Mouse (Mus musculus) intestine, postnatal 0 days (tissue): ENCODE data around the gene Fam193a. TPM values are rescaled to one million over a fixed set of nuclear protein-coding genes. Genes with fewer than 3 reads are reported as not detected.

Experiments used
- ATAC-seq: fragments of 200-750 bp; cut with Nextera tagmentation; 2 replicates; pipeline ENCODE4 v1.8.0; 2017; ENCODE audit warnings: mild to moderate bottlenecking, moderate TSS enrichment, moderate library complexity
- H3K27ac ChIP-seq: fragments of 300-500 bp; sonication (generic); 2 replicates; pipeline ENCODE4 v1.5.1; 2014; ENCODE audit warnings: mild to moderate bottlenecking, low read depth, low read length, moderate library complexity
- H3K27me3 ChIP-seq: fragments of 300-500 bp; sonication (generic); replicated peaks from 2 replicates; pipeline ENCODE4 v1.6.1; 2014; ENCODE audit warnings: low read length, mixed read lengths; ENCODE audit not compliant: control insufficient read depth, insufficient read depth
- H3K36me3 ChIP-seq: fragments of 300-500 bp; sonication (generic); 2 replicates; pipeline ENCODE4 v1.6.1; 2014; ENCODE audit warnings: mild to moderate bottlenecking, moderate library complexity; ENCODE audit not compliant: control insufficient read depth, insufficient read depth
- H3K4me1 ChIP-seq: fragments of 300-500 bp; sonication (generic); replicated peaks from 2 replicates; pipeline ENCODE4 v1.6.1; 2014; ENCODE audit warnings: antibody characterized with exemption, low read length, mixed read lengths; ENCODE audit not compliant: control insufficient read depth, insufficient read depth
- H3K4me2 ChIP-seq: fragments of 300-500 bp; sonication (generic); replicated peaks from 2 replicates; pipeline ENCODE4 v1.6.1; 2014; ENCODE audit warnings: low read depth, mild to moderate bottlenecking, moderate library complexity
- H3K4me3 ChIP-seq: fragments of 300-500 bp; sonication (generic); 2 replicates; pipeline ENCODE4 v1.5.1; 2014; ENCODE audit warnings: low read depth, low read length
- H3K9ac ChIP-seq: fragments of 300-500 bp; sonication (generic); 2 replicates; pipeline ENCODE4 v1.6.1; 2014; ENCODE audit warnings: mild to moderate bottlenecking, low read depth, low read length
- H3K9me3 ChIP-seq: fragments of 300-500 bp; sonication (generic); 2 replicates; pipeline ENCODE4 v1.6.1; 2016; ENCODE audit warnings: mixed run types; ENCODE audit not compliant: control insufficient read depth
- CTCF ChIP-seq: sonication (generic); IDR thresholded peaks from 2 replicates; pipeline ENCODE4 v1.5.1; 2016; ENCODE audit warnings: low read depth, mild to moderate bottlenecking, control low read depth, antibody characterized with exemption, moderate library complexity
- WGBS: fragments of 180-500 bp; shearing (Covaris S2); extraction: QIAGEN DNeasy Blood & Tissue Kit; methylation state at CpG from one replicate; pipeline ENCODE4 v1.1.7; 2014; 5-methylcytosine and 5-hydroxymethylcytosine counted together
- polyA plus RNA-seq: library from polyadenylated mRNA; unstranded; fragments of >200 nt; fragmentation: Nextera tagmentation; extraction: Ambion mirVana; gene quantifications from 2 replicates; pipeline ENCODE4 v1.2.1, GENCODE M21; 2015

The Fam193a gene
- polyA plus RNA-seq, 1 experiment from 2014 or later, result 4.3 TPM

DNA sequence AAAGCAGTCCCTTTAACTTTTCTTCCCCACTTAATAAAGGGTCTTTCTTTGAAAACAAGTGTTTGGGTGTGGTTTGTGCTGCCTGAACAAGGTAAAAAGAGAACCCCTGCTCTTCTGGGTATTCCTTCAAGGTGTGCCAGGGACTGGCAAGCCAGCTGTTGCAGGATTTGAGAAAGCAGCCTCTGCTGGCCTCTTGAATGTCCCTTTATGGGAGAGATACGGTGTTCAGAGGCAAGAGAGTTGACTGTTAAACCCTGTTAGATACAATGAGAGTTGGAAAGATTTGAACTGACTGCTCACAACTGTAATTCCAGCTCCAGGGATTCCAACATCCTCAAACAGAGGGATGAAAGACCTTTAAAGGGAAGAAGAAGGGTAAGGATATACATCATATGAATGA, 35.7 kb upstream of the Fam193a start:
- H3K4me3 ChIP-seq, result no peak overlapping the region
- H3K27me3 ChIP-seq, result no peaks in the 10 kb centered on the region
- H3K36me3 ChIP-seq, result 0 out of 2 replicates have a peak, but pooled peaks cover 4% of the 10 kb centered on the region
- no peak for ATAC-seq
- TF ChIP-seq CTCF, result no peak
- no peak overlapping the region for H3K4me2 ChIP-seq
- H3K9ac ChIP-seq, result no peak overlapping the region
- H3K9me3 ChIP-seq, result no peaks in the 10 kb centered on the region
- WGBS, result 91% methylated on average over 1 of the region's 1 CpGs
- no peak overlapping the region for H3K27ac ChIP-seq
- peaks cover 6% of the 10 kb centered on the region for H3K4me1 ChIP-seq

DNA sequence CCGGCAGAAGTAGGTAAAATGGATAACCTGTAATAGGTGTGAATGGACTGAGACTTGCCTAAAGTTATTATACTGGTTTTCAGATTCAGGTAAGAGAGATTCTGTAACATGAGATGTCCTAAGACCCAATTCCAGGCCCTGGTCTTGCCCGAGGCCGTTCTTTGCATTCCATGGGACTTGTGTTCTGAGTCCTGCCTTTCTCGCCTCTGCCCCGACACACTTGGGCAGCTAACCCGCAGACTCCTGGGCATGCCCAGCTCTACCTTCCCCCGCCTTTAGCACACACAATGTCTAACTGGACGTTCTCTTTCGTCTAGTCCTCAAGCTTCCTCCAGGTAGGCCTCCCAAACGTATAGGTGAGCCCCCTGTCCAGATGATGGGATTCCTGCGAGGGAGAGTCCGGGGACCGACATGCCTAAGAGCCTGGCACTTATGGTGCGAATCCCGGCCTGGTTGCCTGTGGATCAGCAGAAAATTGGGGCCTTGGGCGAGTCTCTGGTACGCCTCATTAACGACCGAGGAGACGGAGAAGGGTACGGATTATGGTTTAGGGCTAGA, 34.1 kb upstream of the Fam193a start:
- H3K4me1 ChIP-seq, result peaks cover 6% of the 10 kb centered on the region
- peak overlapping the region; percentile 94 for H3K4me3 ChIP-seq
- H3K36me3 ChIP-seq, result 0 out of 2 replicates have a peak, but pooled peaks cover 4% of the 10 kb centered on the region
- no peaks in the 10 kb centered on the region for H3K27me3 ChIP-seq
- H3K27ac ChIP-seq, result peak overlapping the region; percentile 73
- TF ChIP-seq CTCF, result 0 out of 2 replicates have a peak, but pooled peaks have one; percentile 0
- H3K9me3 ChIP-seq, result no peaks in the 10 kb centered on the region
- WGBS, result under 1% methylated on average over 21 of the region's 21 CpGs
- H3K4me2 ChIP-seq, result peak overlapping the region; percentile 90
- peak overlapping the region; percentile 72 for H3K9ac ChIP-seq
- ATAC-seq, result peak; percentile 34

DNA sequence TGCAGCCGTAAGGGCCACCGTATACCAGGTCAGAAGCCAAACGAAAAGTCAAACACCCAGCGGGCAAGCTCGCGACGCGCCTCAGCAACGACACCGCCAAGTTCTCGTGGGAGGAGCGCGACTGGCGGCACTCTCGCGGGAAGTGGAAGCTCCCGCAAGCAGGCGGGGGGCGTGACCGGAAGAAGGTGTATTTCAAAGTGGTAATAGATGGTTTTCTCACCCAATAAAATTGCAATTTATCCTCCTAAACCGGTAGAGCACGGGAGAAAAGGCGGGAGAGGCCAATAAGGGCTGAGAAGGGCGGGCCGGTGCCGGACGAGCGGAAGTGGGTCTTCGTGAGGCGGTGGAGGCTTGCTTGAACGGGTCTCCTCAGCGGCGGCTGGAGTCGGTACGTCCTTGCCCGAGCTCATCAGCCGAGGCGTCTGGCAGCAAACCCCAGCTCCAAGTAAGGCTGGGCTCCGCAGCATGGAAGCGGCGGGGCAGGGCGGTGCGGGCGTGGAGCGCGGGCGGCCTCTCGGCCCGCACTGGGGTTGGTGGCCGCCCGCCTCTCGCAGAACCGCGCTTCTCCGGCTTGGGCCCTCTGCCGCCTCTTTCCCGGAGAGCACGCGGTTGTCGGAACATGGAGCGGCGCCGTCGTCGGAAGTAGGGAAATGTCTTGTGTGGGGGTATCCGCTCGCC, 33.5 kb upstream of the Fam193a start, which contains the start of gene Rnf4:
Gene Rnf4 (plus strand): TSS at position 193 of the 678 bp plus-strand sequence.
- Histone ChIP-seq H3K27ac (peak within 1 kb of the TSS; percentile 97), H3K9ac (peak within 1 kb of the TSS; percentile 96), H3K27me3 (no peaks in the 10 kb centered on the region), H3K9me3 (no peaks in the 10 kb centered on the region), H3K4me3 (peak within 1 kb of the TSS; percentile 94), H3K4me1 (peaks cover 6% of the 10 kb centered on the region), H3K36me3 (0 out of 2 replicates have a peak, but pooled peaks cover 4% of the 10 kb centered on the region), H3K4me2 (peak within 1 kb of the TSS; percentile 90)
- 0 out of 2 replicates have a peak, but pooled peaks have one; percentile 1 for TF ChIP-seq CTCF
- peak; percentile 96 for ATAC-seq
- WGBS, result under 1% methylated on average over 65 of the region's 67 CpGs

DNA sequence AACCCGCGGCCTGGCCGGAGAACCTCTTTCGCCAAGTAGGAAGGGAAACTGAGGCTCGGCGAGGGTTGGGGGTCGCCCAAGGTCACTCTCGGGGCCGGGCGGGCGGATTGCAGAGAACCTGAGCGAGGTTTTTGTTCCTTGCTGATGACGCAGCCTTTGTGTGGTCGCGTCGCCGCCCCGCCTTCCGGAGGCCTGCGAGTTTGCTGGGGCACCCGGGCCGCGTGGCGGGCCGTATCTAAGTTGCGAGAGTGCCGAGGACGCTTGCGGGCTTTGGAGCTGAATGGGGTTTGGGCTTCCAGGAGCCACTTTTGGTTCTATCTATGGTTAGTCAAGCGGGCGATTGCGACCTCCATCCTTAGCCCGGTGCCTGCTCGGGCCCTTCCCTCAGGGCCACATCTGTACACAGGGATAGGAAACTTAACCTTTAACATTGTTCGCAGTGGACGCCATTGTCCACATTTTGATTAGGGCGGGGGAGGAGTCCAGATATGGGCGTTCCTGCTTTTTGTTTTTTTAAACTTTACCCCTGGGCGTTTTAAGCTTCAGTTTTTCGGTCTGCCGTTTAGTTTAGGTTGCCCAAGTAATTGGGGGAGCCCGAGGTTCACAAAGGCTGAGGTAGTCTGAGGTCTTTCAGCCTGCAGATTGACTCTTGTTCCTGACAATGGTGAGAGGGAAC, 32.8 kb upstream of the Fam193a start:
- 0% methylated on average over 42 of the region's 42 CpGs for WGBS
- H3K4me2 ChIP-seq, result peak overlapping the region; percentile 79
- H3K9ac ChIP-seq, result peak overlapping the region; percentile 96
- peak overlapping the region; percentile 94 for H3K4me3 ChIP-seq
- H3K27me3 ChIP-seq, result no peaks in the 10 kb centered on the region
- ATAC-seq, result peak; percentile 51; the same call in 1 of the 2 replicates
- H3K36me3 ChIP-seq, result 0 out of 2 replicates have a peak, but pooled peaks cover 4% of the 10 kb centered on the region
- H3K27ac ChIP-seq, result peak overlapping the region; percentile 97
- H3K4me1 ChIP-seq, result peaks cover 6% of the 10 kb centered on the region
- TF ChIP-seq CTCF, result no peak
- no peaks in the 10 kb centered on the region for H3K9me3 ChIP-seq

DNA sequence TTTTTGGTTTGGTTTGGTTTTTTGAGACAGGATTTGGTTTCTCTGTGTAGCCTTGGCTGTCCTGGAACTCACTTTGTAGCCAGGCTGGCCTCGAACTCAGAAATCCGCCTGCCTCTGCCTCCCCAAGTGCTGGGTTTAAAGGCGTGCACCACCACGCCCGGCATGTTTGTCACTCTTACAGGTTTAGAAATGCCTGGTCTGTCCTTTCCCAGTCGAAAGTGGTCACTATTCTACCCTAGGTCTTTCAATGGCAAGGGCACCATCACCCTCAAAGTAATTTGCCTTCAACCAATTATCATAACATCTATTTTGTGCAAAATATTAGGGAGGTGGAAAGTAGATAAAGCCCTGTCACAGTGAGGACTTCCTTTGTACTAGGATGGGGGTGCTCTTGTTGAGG, 29.5 kb upstream of the Fam193a start:
- no peak overlapping the region for H3K4me3 ChIP-seq
- TF ChIP-seq CTCF, result no peak
- peaks cover 21% of the 10 kb centered on the region for H3K36me3 ChIP-seq
- peaks cover 6% of the 10 kb centered on the region for H3K4me1 ChIP-seq
- no peak overlapping the region for H3K4me2 ChIP-seq
- no peak overlapping the region for H3K27ac ChIP-seq
- no peaks in the 10 kb centered on the region for H3K27me3 ChIP-seq
- WGBS, result 87% methylated on average over 6 of the region's 6 CpGs
- H3K9me3 ChIP-seq, result no peaks in the 10 kb centered on the region
- no peak overlapping the region for H3K9ac ChIP-seq
- ATAC-seq, result no peak

DNA sequence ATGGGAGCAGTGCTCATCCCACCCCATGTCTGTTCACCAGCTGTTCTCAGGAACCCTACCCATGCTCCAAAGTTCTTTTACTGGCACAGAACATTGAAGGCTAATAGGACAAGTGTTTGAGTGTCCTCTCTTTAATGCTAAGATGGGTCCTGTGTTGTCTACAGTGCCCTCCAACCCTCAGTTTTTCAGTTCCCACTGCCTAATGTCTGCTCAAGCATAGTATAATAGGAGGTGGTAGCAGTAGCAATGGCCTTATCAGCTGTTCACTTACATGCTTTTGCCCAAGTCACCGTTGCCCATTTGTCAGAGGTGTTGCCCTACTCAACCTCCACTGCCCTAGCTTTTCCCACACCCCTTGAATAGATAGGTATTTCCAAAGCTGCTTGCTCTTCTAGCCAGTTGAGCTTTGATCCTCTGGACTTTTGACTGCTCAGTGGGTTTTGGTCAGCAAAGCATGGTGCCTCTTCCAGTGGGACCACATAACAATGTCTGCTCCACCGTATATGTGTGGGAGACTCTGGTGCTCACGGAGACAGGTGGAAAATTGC, 17.6 kb upstream of the Fam193a start:
- Histone ChIP-seq H3K27ac (no peak overlapping the region), H3K9me3 (no peaks in the 10 kb centered on the region), H3K4me3 (no peak overlapping the region), H3K9ac (no peak overlapping the region), H3K27me3 (no peaks in the 10 kb centered on the region), H3K36me3 (peaks cover 89% of the 10 kb centered on the region), H3K4me2 (no peak overlapping the region), H3K4me1 (no peaks in the 10 kb centered on the region)
- no peak for ATAC-seq
- TF ChIP-seq CTCF, result no peak
- 93% methylated on average over 3 of the region's 3 CpGs for WGBS
